Mouse (Mus musculus): Measurements from ENCODE around the gene Slc34a2. TPM values are rescaled to one million over a fixed set of nuclear protein-coding genes. Genes with fewer than 3 reads are reported as not detected.

Slc34a2 gene
- polyA plus RNA-seq, 1 experiment from 2014 or later, result 0.72 TPM

DNA sequence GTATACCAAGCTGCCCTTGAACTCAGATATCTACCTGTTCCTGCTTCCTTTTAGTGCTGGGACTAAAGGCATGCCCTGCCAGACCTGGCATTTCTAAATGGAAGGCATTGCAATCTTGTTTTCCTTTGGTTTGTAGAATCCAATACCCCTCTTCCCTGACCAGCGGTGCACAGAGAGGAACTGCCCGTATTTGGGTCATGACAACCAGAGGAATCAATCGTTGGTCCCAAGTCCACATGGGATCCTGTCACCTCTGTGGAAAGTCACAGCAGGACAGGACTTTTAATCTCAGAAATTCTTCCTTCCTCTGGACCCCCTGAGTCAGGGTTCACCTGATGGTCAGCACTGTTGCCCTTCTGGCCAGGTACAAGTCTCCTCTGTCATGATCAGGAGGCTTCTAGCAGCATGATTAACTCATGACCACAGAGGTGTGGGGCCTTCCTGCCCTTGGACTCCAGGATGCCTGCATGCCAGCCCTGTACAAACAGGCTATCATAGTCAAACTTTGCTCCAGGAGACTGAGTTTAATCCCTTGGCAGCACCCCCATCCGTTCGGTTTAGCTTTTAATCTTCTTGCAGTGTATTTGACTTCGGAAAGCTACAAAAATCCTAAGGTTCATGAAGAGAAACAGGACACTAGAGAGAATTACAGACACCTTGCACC, 39.7 kb upstream of the Slc34a2 start:
- Histone ChIP-seq H3K27me3 (replicated peaks; ENCODE audit: control insufficient read depth, insufficient read depth, low read length) (no peaks in the 10 kb centered on the region), H3K9me3 (ENCODE audit: control insufficient read depth, low read length) (no peaks in the 10 kb centered on the region), H3K4me2 (ENCODE audit: low read depth, low read length) (no peak overlapping the region), H3K4me3 (ENCODE audit: low read depth, low read length) (no peak overlapping the region), H3K9ac (ENCODE audit: low read depth, low read length) (no peak overlapping the region), H3K36me3 (ENCODE audit: control insufficient read depth, insufficient read depth, low read length) (no peaks in the 10 kb centered on the region), H3K27ac (replicated peaks; ENCODE audit: low read depth, low read length) (no peak overlapping the region), H3K4me1 (ENCODE audit: control insufficient read depth, insufficient read depth, low read length) (peaks cover 4% of the 10 kb centered on the region; the same call in 1 of the 2 replicates)
- DNase-seq (ENCODE audit: low spot score) (no peak), ATAC-seq (ENCODE audit: low read depth) (no peak)
- 85% methylated on average over 6 of the region's 6 CpGs for WGBS

DNA sequence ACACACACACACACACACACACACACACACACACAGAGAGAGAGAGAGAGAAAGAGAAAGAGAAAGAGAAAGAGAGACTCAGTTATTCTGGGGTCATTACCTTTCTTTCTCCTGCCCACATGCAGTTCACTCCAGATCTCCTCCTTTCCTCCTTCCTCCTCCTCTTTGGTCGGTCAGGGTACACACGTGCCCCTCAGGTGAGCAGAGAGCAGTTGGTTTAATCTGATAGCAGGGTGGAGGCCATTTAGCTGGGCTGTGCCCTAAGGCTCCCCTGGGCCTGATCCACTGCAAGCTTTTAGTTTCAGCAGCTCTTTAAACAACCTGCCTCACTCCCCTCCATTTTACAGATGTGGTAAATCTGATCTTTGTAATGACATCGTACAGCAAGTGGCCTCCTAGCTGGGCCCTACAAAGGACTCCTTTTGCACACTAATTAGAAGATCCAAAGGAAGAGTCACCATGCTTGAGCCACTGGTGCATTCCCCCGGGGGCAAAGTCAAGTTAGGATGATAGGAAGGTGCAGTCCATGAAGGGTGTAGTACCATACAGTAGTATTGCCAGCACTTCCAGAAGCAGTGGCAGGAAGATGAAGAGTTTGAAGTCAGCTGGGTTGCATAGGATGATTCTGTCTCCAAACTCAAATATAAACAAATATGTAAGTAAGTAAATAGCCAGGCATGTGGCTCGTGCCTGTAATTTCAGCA, 37.6 kb upstream of the Slc34a2 start:
- 36% methylated on average over 5 of the region's 5 CpGs for WGBS
- H3K4me1 ChIP-seq (ENCODE audit: control insufficient read depth, insufficient read depth, low read length), result peaks cover 4% of the 10 kb centered on the region; the same call in 1 of the 2 replicates
- H3K27me3 ChIP-seq (replicated peaks; ENCODE audit: control insufficient read depth, insufficient read depth, low read length), result no peaks in the 10 kb centered on the region
- H3K9me3 ChIP-seq (ENCODE audit: control insufficient read depth, low read length), result no peaks in the 10 kb centered on the region
- no peak overlapping the region for H3K4me2 ChIP-seq (ENCODE audit: low read depth, low read length)
- DNase-seq (ENCODE audit: low spot score), result no peak
- H3K9ac ChIP-seq (ENCODE audit: low read depth, low read length), result no peak overlapping the region
- no peaks in the 10 kb centered on the region for H3K36me3 ChIP-seq (ENCODE audit: control insufficient read depth, insufficient read depth, low read length)
- no peak overlapping the region for H3K4me3 ChIP-seq (ENCODE audit: low read depth, low read length)
- no peak for ATAC-seq (ENCODE audit: low read depth)
- H3K27ac ChIP-seq (replicated peaks; ENCODE audit: low read depth, low read length), result no peak overlapping the region

DNA sequence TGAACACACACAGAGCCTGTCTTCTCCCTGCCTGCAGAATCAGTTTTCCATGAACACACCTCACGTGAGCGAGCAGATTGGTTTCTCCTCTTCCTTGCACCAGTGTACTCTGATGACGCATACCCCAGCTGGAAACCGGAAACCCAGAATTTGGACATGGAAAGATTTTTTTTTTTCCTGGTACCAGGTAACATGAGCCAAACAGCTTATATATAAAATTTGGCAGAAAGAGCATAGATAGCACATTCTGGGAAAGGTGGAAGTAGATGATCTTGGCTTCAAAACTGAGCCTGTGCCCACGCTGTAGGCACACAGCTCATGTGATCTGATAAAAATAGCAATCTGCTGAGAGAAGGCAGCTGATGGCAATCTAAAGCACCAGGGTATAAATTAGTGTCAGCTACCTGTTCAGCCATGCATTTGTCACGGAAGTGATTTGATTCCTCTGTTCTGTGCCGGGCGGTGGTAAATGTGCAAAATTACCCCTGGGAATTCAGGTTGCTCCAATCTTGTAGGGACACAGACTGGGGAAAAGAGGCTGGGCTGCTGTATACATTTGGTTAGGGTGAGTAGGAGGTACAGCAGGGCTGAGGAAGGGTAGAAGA, 35.2 kb upstream of the Slc34a2 start:
- Histone ChIP-seq H3K36me3 (ENCODE audit: control insufficient read depth, insufficient read depth, low read length) (no peaks in the 10 kb centered on the region), H3K4me2 (ENCODE audit: low read depth, low read length) (no peak overlapping the region), H3K9ac (ENCODE audit: low read depth, low read length) (no peak overlapping the region), H3K27me3 (replicated peaks; ENCODE audit: control insufficient read depth, insufficient read depth, low read length) (no peaks in the 10 kb centered on the region), H3K27ac (replicated peaks; ENCODE audit: low read depth, low read length) (no peak overlapping the region), H3K4me1 (ENCODE audit: control insufficient read depth, insufficient read depth, low read length) (peaks cover 4% of the 10 kb centered on the region; the same call in 1 of the 2 replicates), H3K9me3 (ENCODE audit: control insufficient read depth, low read length) (no peaks in the 10 kb centered on the region), H3K4me3 (ENCODE audit: low read depth, low read length) (no peak overlapping the region)
- peak; percentile 54 for DNase-seq (ENCODE audit: low spot score)
- 46% methylated on average over 8 of the region's 8 CpGs for WGBS
- peak; percentile 80 for ATAC-seq (ENCODE audit: low read depth)

DNA sequence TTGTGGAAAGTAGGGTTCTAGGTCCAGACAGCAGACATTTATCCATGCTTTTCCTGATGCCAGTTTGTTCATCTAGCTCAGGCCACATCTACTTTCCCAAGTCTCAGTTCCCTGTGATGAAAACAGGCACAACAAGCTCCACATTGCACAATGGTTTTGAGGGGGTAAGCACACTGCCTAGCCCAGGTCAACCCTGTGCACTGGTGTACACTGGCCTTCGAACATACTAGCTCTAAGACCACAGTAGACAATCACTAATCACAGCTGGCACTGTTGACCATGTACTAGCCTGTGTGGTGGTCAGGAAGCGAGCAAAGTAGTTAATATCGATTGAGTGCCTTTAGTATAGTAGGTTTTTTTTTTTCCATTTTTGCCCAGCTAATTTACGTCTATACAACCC, 34.4 kb upstream of the Slc34a2 start:
- Histone ChIP-seq H3K4me3 (ENCODE audit: low read depth, low read length) (no peak overlapping the region), H3K9ac (ENCODE audit: low read depth, low read length) (no peak overlapping the region), H3K36me3 (ENCODE audit: control insufficient read depth, insufficient read depth, low read length) (no peaks in the 10 kb centered on the region), H3K4me1 (ENCODE audit: control insufficient read depth, insufficient read depth, low read length) (peaks cover 4% of the 10 kb centered on the region; the same call in 1 of the 2 replicates), H3K9me3 (ENCODE audit: control insufficient read depth, low read length) (no peaks in the 10 kb centered on the region), H3K27me3 (replicated peaks; ENCODE audit: control insufficient read depth, insufficient read depth, low read length) (no peaks in the 10 kb centered on the region), H3K4me2 (ENCODE audit: low read depth, low read length) (no peak overlapping the region), H3K27ac (replicated peaks; ENCODE audit: low read depth, low read length) (no peak overlapping the region)
- 86% methylated on average over 4 of the region's 4 CpGs for WGBS
- ATAC-seq (ENCODE audit: low read depth) (no peak), DNase-seq (ENCODE audit: low spot score) (no peak)

DNA sequence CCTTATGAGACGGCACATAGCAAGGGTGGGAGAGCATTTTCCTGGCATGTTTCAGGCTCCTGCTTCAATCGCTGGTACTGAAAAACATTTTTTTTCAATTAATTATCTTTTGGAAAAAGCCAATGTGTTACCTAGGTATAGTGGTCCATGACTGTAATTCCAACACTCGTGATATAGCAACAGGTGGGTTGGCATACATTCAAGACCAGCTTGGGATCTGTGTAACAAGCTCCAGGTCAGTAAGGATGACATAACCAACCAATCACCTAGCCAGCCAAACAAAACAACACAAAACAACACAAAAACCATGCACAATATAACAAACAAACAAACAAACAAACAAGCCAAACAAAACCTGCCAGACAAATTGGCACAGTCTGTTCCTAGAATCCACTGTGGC, 33.9 kb upstream of the Slc34a2 start:
- Histone ChIP-seq H3K9ac (ENCODE audit: low read depth, low read length) (no peak overlapping the region), H3K4me1 (ENCODE audit: control insufficient read depth, insufficient read depth, low read length) (peaks cover 4% of the 10 kb centered on the region; the same call in 1 of the 2 replicates), H3K4me3 (ENCODE audit: low read depth, low read length) (no peak overlapping the region), H3K36me3 (ENCODE audit: control insufficient read depth, insufficient read depth, low read length) (no peaks in the 10 kb centered on the region), H3K9me3 (ENCODE audit: control insufficient read depth, low read length) (no peaks in the 10 kb centered on the region), H3K27me3 (replicated peaks; ENCODE audit: control insufficient read depth, insufficient read depth, low read length) (no peaks in the 10 kb centered on the region), H3K4me2 (ENCODE audit: low read depth, low read length) (no peak overlapping the region), H3K27ac (replicated peaks; ENCODE audit: low read depth, low read length) (no peak overlapping the region)
- WGBS, result 87% methylated on average over 3 of the region's 3 CpGs
- no peak for ATAC-seq (ENCODE audit: low read depth)
- no peak for DNase-seq (ENCODE audit: low spot score)

DNA sequence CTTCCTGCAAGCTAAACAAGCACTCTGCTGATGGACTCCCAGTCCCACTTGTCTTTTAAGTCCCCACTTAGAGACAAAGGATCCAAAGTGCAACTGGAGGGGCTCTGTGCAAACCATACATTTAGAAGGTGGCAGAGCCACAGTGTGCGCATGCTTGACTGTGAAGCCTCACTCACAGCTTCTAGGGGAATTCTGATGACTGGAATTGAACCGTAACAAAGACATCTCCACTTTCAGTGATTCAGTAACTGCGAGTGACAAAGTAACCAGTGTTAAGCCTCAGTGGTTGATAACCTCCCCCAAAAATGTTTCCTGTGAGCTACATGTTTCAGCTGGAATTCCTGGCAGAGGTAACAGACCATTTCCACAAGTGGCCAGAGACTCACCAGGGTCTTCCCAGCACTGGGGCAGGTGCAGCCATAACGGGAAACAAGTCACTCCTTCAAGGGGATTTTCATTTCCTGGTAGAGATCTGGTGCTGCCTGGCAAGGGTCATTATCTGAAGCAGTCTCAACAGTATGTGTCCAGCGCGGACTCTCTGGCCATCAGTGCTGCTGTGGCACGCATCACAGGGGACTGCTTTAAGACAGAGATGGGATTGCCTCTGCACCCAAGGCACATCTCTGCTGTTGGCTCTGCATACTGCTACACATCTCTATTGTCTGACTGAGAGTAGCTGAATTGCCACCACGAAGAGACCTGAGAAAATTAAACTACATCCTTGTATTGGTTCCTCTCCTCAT, 28.7 kb upstream of the Slc34a2 start:
- Histone ChIP-seq H3K36me3 (ENCODE audit: control insufficient read depth, insufficient read depth, low read length) (no peaks in the 10 kb centered on the region), H3K27me3 (replicated peaks; ENCODE audit: control insufficient read depth, insufficient read depth, low read length) (no peaks in the 10 kb centered on the region), H3K9me3 (ENCODE audit: control insufficient read depth, low read length) (no peaks in the 10 kb centered on the region), H3K4me1 (ENCODE audit: control insufficient read depth, insufficient read depth, low read length) (no peaks in the 10 kb centered on the region), H3K4me3 (ENCODE audit: low read depth, low read length) (no peak overlapping the region), H3K9ac (ENCODE audit: low read depth, low read length) (no peak overlapping the region), H3K27ac (replicated peaks; ENCODE audit: low read depth, low read length) (no peak overlapping the region), H3K4me2 (ENCODE audit: low read depth, low read length) (no peak overlapping the region)
- ATAC-seq (ENCODE audit: low read depth) (no peak), DNase-seq (ENCODE audit: low spot score) (no peak)
- 72% methylated on average over 8 of the region's 8 CpGs for WGBS

DNA sequence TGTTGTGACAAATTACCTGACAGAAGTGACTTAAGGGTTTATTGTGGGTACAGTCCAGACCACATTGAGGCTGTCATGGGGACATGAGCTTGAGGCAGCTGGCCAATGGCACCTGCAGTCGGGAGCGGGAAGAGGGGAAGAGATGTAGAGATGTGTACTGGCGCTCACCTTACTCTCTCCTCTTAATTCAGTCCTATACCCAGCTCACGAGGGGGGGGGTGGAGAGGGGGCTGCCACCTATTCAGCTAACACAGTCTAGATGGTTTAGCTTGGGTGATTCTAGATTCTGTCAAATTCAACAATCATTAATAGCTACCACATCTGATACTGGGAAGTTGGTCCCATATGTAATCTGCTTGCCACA, 28.1 kb upstream of the Slc34a2 start:
- H3K4me2 ChIP-seq (ENCODE audit: low read depth, low read length), result no peak overlapping the region
- H3K27me3 ChIP-seq (replicated peaks; ENCODE audit: control insufficient read depth, insufficient read depth, low read length), result no peaks in the 10 kb centered on the region
- H3K9ac ChIP-seq (ENCODE audit: low read depth, low read length), result no peak overlapping the region
- 81% methylated on average over 4 of the region's 4 CpGs for WGBS
- H3K4me3 ChIP-seq (ENCODE audit: low read depth, low read length), result no peak overlapping the region
- no peaks in the 10 kb centered on the region for H3K4me1 ChIP-seq (ENCODE audit: control insufficient read depth, insufficient read depth, low read length)
- no peak for DNase-seq (ENCODE audit: low spot score)
- ATAC-seq (ENCODE audit: low read depth), result no peak
- no peak overlapping the region for H3K27ac ChIP-seq (replicated peaks; ENCODE audit: low read depth, low read length)
- no peaks in the 10 kb centered on the region for H3K9me3 ChIP-seq (ENCODE audit: control insufficient read depth, low read length)
- H3K36me3 ChIP-seq (ENCODE audit: control insufficient read depth, insufficient read depth, low read length), result no peaks in the 10 kb centered on the region

DNA sequence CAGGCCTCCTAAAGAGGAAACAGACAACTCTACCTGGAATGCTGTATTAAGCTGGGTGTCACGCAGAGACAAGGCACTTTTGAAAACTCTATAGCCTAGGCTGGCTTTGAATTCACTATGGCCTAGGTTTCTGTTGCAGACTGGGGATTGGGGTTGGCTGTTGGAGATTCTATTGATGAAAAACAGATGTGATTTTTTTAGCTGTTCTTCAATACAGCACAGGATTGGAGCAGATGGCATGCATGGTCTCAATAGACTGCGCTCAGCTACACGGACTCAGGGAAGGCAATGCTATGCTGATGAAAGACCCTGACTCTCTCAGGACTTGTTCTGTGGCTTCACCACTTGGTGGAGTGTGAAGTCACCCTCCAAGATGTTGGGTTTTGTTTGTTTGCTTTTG, 26.6 kb upstream of the Slc34a2 start:
- Histone ChIP-seq H3K27me3 (replicated peaks; ENCODE audit: control insufficient read depth, insufficient read depth, low read length) (no peaks in the 10 kb centered on the region), H3K36me3 (ENCODE audit: control insufficient read depth, insufficient read depth, low read length) (no peaks in the 10 kb centered on the region), H3K9me3 (ENCODE audit: control insufficient read depth, low read length) (no peaks in the 10 kb centered on the region), H3K4me3 (ENCODE audit: low read depth, low read length) (no peak overlapping the region), H3K4me1 (ENCODE audit: control insufficient read depth, insufficient read depth, low read length) (no peaks in the 10 kb centered on the region), H3K4me2 (ENCODE audit: low read depth, low read length) (no peak overlapping the region), H3K27ac (replicated peaks; ENCODE audit: low read depth, low read length) (no peak overlapping the region), H3K9ac (ENCODE audit: low read depth, low read length) (no peak overlapping the region)
- DNase-seq (ENCODE audit: low spot score) (peak; percentile 57), ATAC-seq (ENCODE audit: low read depth) (peak; percentile 82)
- 29% methylated on average over 3 of the region's 3 CpGs for WGBS
